Mouse (Mus musculus) intestine, embryonic 16.5 days (tissue): Measurements from ENCODE around the gene Lrrc52. TPM values are rescaled to one million over a fixed set of nuclear protein-coding genes. Genes with fewer than 3 reads are reported as not detected.
A peak's percentile ranks its signal among the peaks of the same experiment; 100 is the strongest.

Source experiments
- ATAC-seq: fragments of 200-750 bp; cut with Nextera tagmentation; 2 replicates; pipeline ENCODE4 v1.8.0; 2017; ENCODE audit warnings: moderate TSS enrichment, moderate library complexity
- H3K27ac ChIP-seq: fragments of 300-500 bp; sonication (generic); 2 replicates; pipeline ENCODE4 v1.5.1; 2014; ENCODE audit warnings: mild to moderate bottlenecking, low read length
- H3K27me3 ChIP-seq: fragments of 300-500 bp; sonication (generic); replicated peaks from 2 replicates; pipeline ENCODE4 v1.6.1; 2014; ENCODE audit warnings: low read length, control low read depth, mixed read lengths; ENCODE audit not compliant: control insufficient read depth, insufficient read depth
- H3K36me3 ChIP-seq: fragments of 300-500 bp; sonication (generic); 2 replicates; pipeline ENCODE4 v1.6.1; 2014; ENCODE audit warnings: low read length, control low read depth; ENCODE audit not compliant: control insufficient read depth, insufficient read depth
- H3K4me1 ChIP-seq: fragments of 300-500 bp; sonication (generic); 2 replicates; pipeline ENCODE4 v1.6.1; 2014; ENCODE audit warnings: low read length, control low read depth, mixed read lengths; ENCODE audit not compliant: control insufficient read depth, insufficient read depth
- H3K4me2 ChIP-seq: fragments of 300-500 bp; sonication (generic); 2 replicates; pipeline ENCODE4 v1.6.1; 2014; ENCODE audit warnings: low read depth, low read length, control low read depth
- H3K4me3 ChIP-seq: fragments of 300-500 bp; sonication (generic); 2 replicates; pipeline ENCODE4 v1.5.1; 2014; ENCODE audit warnings: mild to moderate bottlenecking, low read length
- H3K9ac ChIP-seq: fragments of 300-500 bp; sonication (generic); 2 replicates; pipeline ENCODE4 v1.6.1; 2014; ENCODE audit warnings: low read depth, low read length
- H3K9me3 ChIP-seq: fragments of 300-500 bp; sonication (generic); 2 replicates; pipeline ENCODE4 v1.6.1; 2016; ENCODE audit warnings: low read length, control low read depth; ENCODE audit not compliant: control insufficient read depth
- whole genome bisulfite sequencing: fragments of 180-500 bp; shearing (Covaris S2); extraction: QIAGEN DNeasy Blood & Tissue Kit; methylation state at CpG from one replicate; pipeline ENCODE4 v1.1.7; 2014; 5-methylcytosine and 5-hydroxymethylcytosine counted together
- polyA plus RNA-seq: library from polyadenylated mRNA; unstranded; fragments of >200 nt; fragmentation: Nextera tagmentation; extraction: Ambion mirVana; gene quantifications from 2 replicates; pipeline ENCODE4 v1.2.1, GENCODE M21; 2015

Gene Lrrc52
- polyA plus RNA-seq, 1 experiment from 2014 or later = 0.15 TPM

GRCm38 (mm10) chr1:167414846-167415245 is 51.7 kb downstream of the Lrrc52 start:
- Histone ChIP-seq H3K4me2 (no peak overlapping the region), H3K4me3 (no peak overlapping the region), H3K9me3 (no peaks in the 10 kb centered on the region), H3K36me3 (no peaks in the 10 kb centered on the region), H3K27me3 (no peaks in the 10 kb centered on the region), H3K4me1 (no peaks in the 10 kb centered on the region), H3K27ac (no peak overlapping the region), H3K9ac (no peak overlapping the region)
- ATAC-seq = 0 out of 2 replicates have a peak, but pooled peaks have one; percentile 42
- 4% methylated on average over 7 of the region's 7 CpGs for WGBS

- Histone ChIP-seq H3K27ac (no peak overlapping the region), H3K4me1 (no peaks in the 10 kb centered on the region), H3K9ac (no peak overlapping the region), H3K4me3 (no peak overlapping the region), H3K36me3 (no peaks in the 10 kb centered on the region), H3K4me2 (no peak overlapping the region), H3K9me3 (no peaks in the 10 kb centered on the region), H3K27me3 (no peaks in the 10 kb centered on the region)
- 53% methylated on average over 12 of the region's 12 CpGs for whole genome bisulfite sequencing
- ATAC-seq = no peak
Observed at GRCm38 (mm10) chr1:167411991-167412715, 54.4 kb downstream of the Lrrc52 start.

- Histone ChIP-seq H3K4me3 (no peak overlapping the region), H3K36me3 (no peaks in the 10 kb centered on the region), H3K27me3 (no peaks in the 10 kb centered on the region), H3K4me2 (no peak overlapping the region), H3K4me1 (no peaks in the 10 kb centered on the region), H3K9ac (no peak overlapping the region), H3K27ac (no peak overlapping the region), H3K9me3 (no peaks in the 10 kb centered on the region)
- 82% methylated on average over 4 of the region's 4 CpGs for WGBS
- ATAC-seq = no peak
Observed at GRCm38 (mm10) chr1:167409601-167410000, 57.0 kb downstream of the Lrrc52 start.

- no peaks in the 10 kb centered on the region for H3K9me3 ChIP-seq
- H3K27me3 ChIP-seq = no peaks in the 10 kb centered on the region
- no peaks in the 10 kb centered on the region for H3K36me3 ChIP-seq
- H3K4me1 ChIP-seq = no peaks in the 10 kb centered on the region
- H3K9ac ChIP-seq = no peak overlapping the region
- no peak overlapping the region for H3K27ac ChIP-seq
- ATAC-seq = no peak
- 86% methylated on average over 4 of the region's 4 CpGs for WGBS
- no peak overlapping the region for H3K4me2 ChIP-seq
- H3K4me3 ChIP-seq = no peak overlapping the region
Observed at GRCm38 (mm10) chr1:167405237-167405636, 61.3 kb downstream of the Lrrc52 start.

Other genes with a start within 250 kb of the Lrrc52 start
- gene Uck2, start 181.5 kb downstream of the Lrrc52 start, polyA plus RNA-seq = 30.8 and 36.8 TPM in 2 replicates
- 132 and 133 TPM in 2 replicates for gene Tmco1, start 158.4 kb downstream of the Lrrc52 start, polyA plus RNA-seq
- 204 and 245 TPM in 2 replicates for gene Aldh9a1, start 116.8 kb downstream of the Lrrc52 start, polyA plus RNA-seq
- 379 and 381 TPM in 2 replicates for gene Mgst3, start 72.9 kb downstream of the Lrrc52 start, polyA plus RNA-seq
- gene Rxrg, start 131.6 kb upstream of the Lrrc52 start, polyA plus RNA-seq = 0.87 and 1.3 TPM in 2 replicates
- 0.54 and 0.56 TPM in 2 replicates for gene Lmx1a, start 222.5 kb upstream of the Lrrc52 start, polyA plus RNA-seq